Mouse (Mus musculus) neural tube, embryonic 15.5 days (tissue): ENCODE results near the gene Slc51b. TPM values are rescaled to one million over a fixed set of nuclear protein-coding genes. Genes with fewer than 3 reads are reported as not detected.

Experiments
- ATAC-seq: fragments of 200-750 bp; cut with Nextera tagmentation; 2 replicates; pipeline ENCODE4 v1.8.0; 2017; ENCODE audit warnings: mild to moderate bottlenecking, moderate TSS enrichment, moderate library complexity; ENCODE audit not compliant: low FRiP score
- H3K27ac ChIP-seq: fragments of 300-500 bp; sonication (generic); replicated peaks from 2 replicates; pipeline ENCODE4 v1.5.1; 2015; ENCODE audit warnings: mild to moderate bottlenecking, inconsistent platforms
- H3K27me3 ChIP-seq: fragments of 300-500 bp; sonication (generic); replicated peaks from 2 replicates; pipeline ENCODE4 v1.6.1; 2015; ENCODE audit warnings: inconsistent platforms
- H3K36me3 ChIP-seq: fragments of 300-500 bp; sonication (generic); 2 replicates; pipeline ENCODE4 v1.6.1; 2015; ENCODE audit warnings: inconsistent platforms
- H3K4me1 ChIP-seq: fragments of 300-500 bp; sonication (generic); 2 replicates; pipeline ENCODE4 v1.6.1; 2015; ENCODE audit warnings: inconsistent platforms
- H3K4me2 ChIP-seq: fragments of 300-500 bp; sonication (generic); 2 replicates; pipeline ENCODE4 v1.6.1; 2015; ENCODE audit warnings: inconsistent platforms, mild to moderate bottlenecking, moderate library complexity
- H3K4me3 ChIP-seq: fragments of 300-500 bp; sonication (generic); replicated peaks from 2 replicates; pipeline ENCODE4 v1.5.1; 2015; ENCODE audit warnings: mild to moderate bottlenecking, inconsistent platforms
- H3K9ac ChIP-seq: fragments of 300-500 bp; sonication (generic); replicated peaks from 2 replicates; pipeline ENCODE4 v1.6.1; 2015; ENCODE audit warnings: mild to moderate bottlenecking, inconsistent platforms
- H3K9me3 ChIP-seq: fragments of 300-500 bp; sonication (generic); replicated peaks from 2 replicates; pipeline ENCODE4 v1.6.1; 2016; ENCODE audit warnings: inconsistent platforms
- WGBS: fragments of 180-500 bp; shearing (Covaris S2); methylation state at CpG from one replicate; pipeline ENCODE4 v1.1.7; 2015; ENCODE audit warnings: mixed read lengths; 5-methylcytosine and 5-hydroxymethylcytosine counted together
- polyA plus RNA-seq: library from polyadenylated mRNA; unstranded; fragments of >200 nt; fragmentation: Nextera tagmentation; extraction: Ambion mirVana; gene quantifications from 2 replicates; pipeline ENCODE4 v1.2.1, GENCODE M21; 2015

Gene Slc51b
- polyA plus RNA-seq, 1 experiment from 2014 or later = not detected

- peaks cover 27% of the 10 kb centered on the region for H3K27me3 ChIP-seq
- no peak overlapping the region for H3K4me3 ChIP-seq
- WGBS = 16% methylated on average over 8 of the region's 8 CpGs
- ATAC-seq = no peak
- no peak overlapping the region for H3K9ac ChIP-seq
- H3K27ac ChIP-seq = no peak overlapping the region
- H3K4me2 ChIP-seq = no peak overlapping the region
- peaks cover 17% of the 10 kb centered on the region for H3K4me1 ChIP-seq
- H3K9me3 ChIP-seq = no peaks in the 10 kb centered on the region
- no peaks in the 10 kb centered on the region for H3K36me3 ChIP-seq
Measured at GRCm38 (mm10) chr9:65386373-65387140, 36.2 kb downstream of the Slc51b start.

- Histone ChIP-seq H3K4me2 (no peak overlapping the region), H3K4me1 (peaks cover 8% of the 10 kb centered on the region; the same call in 1 of the 2 replicates), H3K36me3 (no peaks in the 10 kb centered on the region), H3K9me3 (no peaks in the 10 kb centered on the region), H3K27me3 (peaks cover 4% of the 10 kb centered on the region), H3K27ac (no peak overlapping the region), H3K9ac (no peak overlapping the region), H3K4me3 (no peak overlapping the region)
- 41% methylated on average over 3 of the region's 3 CpGs for WGBS
- no peak for ATAC-seq
Measured at GRCm38 (mm10) chr9:65384276-65384675, 38.5 kb downstream of the Slc51b start.

- no peak overlapping the region for H3K27ac ChIP-seq
- 70% methylated on average over 3 of the region's 3 CpGs for WGBS
Measured at GRCm38 (mm10) chr9:65382751-65383097, 40.0 kb downstream of the Slc51b start.

GRCm38 (mm10) chr9:65382031-65382750, 40.6 kb downstream of the Slc51b start:
- 80% methylated on average over 6 of the region's 6 CpGs for WGBS
- Histone ChIP-seq H3K9me3 (no peaks in the 10 kb centered on the region), H3K27me3 (no peaks in the 10 kb centered on the region), H3K27ac (no peak overlapping the region), H3K9ac (no peak overlapping the region), H3K36me3 (0 out of 2 replicates have a peak, but pooled peaks cover 3% of the 10 kb centered on the region), H3K4me3 (no peak overlapping the region), H3K4me2 (no peak overlapping the region), H3K4me1 (peaks cover 8% of the 10 kb centered on the region; the same call in 1 of the 2 replicates)
- no peak for ATAC-seq

More at GRCm38 (mm10) chr9:65382751-65383097, 40.0 kb downstream of the Slc51b start:
- H3K4me2 ChIP-seq = no peak overlapping the region
- H3K9ac ChIP-seq = no peak overlapping the region
- H3K9me3 ChIP-seq = no peaks in the 10 kb centered on the region
- no peak overlapping the region for H3K4me3 ChIP-seq
- H3K4me1 ChIP-seq = peaks cover 8% of the 10 kb centered on the region; the same call in 1 of the 2 replicates
- H3K27me3 ChIP-seq = no peaks in the 10 kb centered on the region
- H3K36me3 ChIP-seq = no peaks in the 10 kb centered on the region
- no peak for ATAC-seq

- no peak overlapping the region for H3K27ac ChIP-seq
- no peaks in the 10 kb centered on the region for H3K9me3 ChIP-seq
- H3K27me3 ChIP-seq = no peaks in the 10 kb centered on the region
- 0 out of 2 replicates have a peak, but pooled peaks cover 4% of the 10 kb centered on the region for H3K4me1 ChIP-seq
- no peak overlapping the region for H3K4me3 ChIP-seq
- 86% methylated on average over 4 of the region's 4 CpGs for WGBS
- H3K4me2 ChIP-seq = no peak overlapping the region
- H3K9ac ChIP-seq = no peak overlapping the region
- 0 out of 2 replicates have a peak, but pooled peaks cover 6% of the 10 kb centered on the region for H3K36me3 ChIP-seq
- ATAC-seq = no peak
Measured at GRCm38 (mm10) chr9:65381017-65381590, 41.7 kb downstream of the Slc51b start.

- Histone ChIP-seq H3K4me3 (no peak overlapping the region), H3K9me3 (no peaks in the 10 kb centered on the region), H3K4me2 (no peak overlapping the region), H3K27me3 (no peaks in the 10 kb centered on the region), H3K36me3 (peaks cover 20% of the 10 kb centered on the region), H3K27ac (no peak overlapping the region), H3K9ac (no peak overlapping the region), H3K4me1 (no peaks in the 10 kb centered on the region)
- 74% methylated on average over 9 of the region's 9 CpGs for WGBS
- ATAC-seq = no peak
Measured at GRCm38 (mm10) chr9:65375163-65375934, 47.4 kb downstream of the Slc51b start.

- H3K9me3 ChIP-seq = no peaks in the 10 kb centered on the region
- ATAC-seq = no peak
- no peaks in the 10 kb centered on the region for H3K27me3 ChIP-seq
- H3K4me3 ChIP-seq = no peak overlapping the region
- no peaks in the 10 kb centered on the region for H3K4me1 ChIP-seq
- 90% methylated on average over 5 of the region's 5 CpGs for WGBS
- H3K4me2 ChIP-seq = no peak overlapping the region
- H3K9ac ChIP-seq = no peak overlapping the region
- no peak overlapping the region for H3K27ac ChIP-seq
- peaks cover 20% of the 10 kb centered on the region for H3K36me3 ChIP-seq
Measured at GRCm38 (mm10) chr9:65374468-65375162, 48.1 kb downstream of the Slc51b start.

GRCm38 (mm10) chr9:65372449-65372848, 50.3 kb downstream of the Slc51b start:
- Histone ChIP-seq H3K4me3 (no peak overlapping the region), H3K36me3 (peaks cover 25% of the 10 kb centered on the region), H3K4me2 (no peak overlapping the region), H3K4me1 (no peaks in the 10 kb centered on the region), H3K27me3 (no peaks in the 10 kb centered on the region), H3K27ac (no peak overlapping the region), H3K9me3 (no peaks in the 10 kb centered on the region), H3K9ac (no peak overlapping the region)
- ATAC-seq = no peak
- WGBS = 73% methylated on average over 4 of the region's 4 CpGs

GRCm38 (mm10) chr9:65371756-65372155, 51.0 kb downstream of the Slc51b start:
- Histone ChIP-seq H3K4me2 (no peak overlapping the region), H3K36me3 (peaks cover 22% of the 10 kb centered on the region), H3K4me3 (no peak overlapping the region), H3K9me3 (no peaks in the 10 kb centered on the region), H3K4me1 (no peaks in the 10 kb centered on the region), H3K27me3 (no peaks in the 10 kb centered on the region), H3K27ac (no peak overlapping the region), H3K9ac (no peak overlapping the region)
- ATAC-seq = no peak
- 83% methylated on average over 24 of the region's 24 CpGs for WGBS

GRCm38 (mm10) chr9:65365721-65366120, 57.0 kb downstream of the Slc51b start:
- Histone ChIP-seq H3K4me2 (no peak overlapping the region), H3K36me3 (peaks cover 45% of the 10 kb centered on the region), H3K27me3 (no peaks in the 10 kb centered on the region), H3K9me3 (no peaks in the 10 kb centered on the region), H3K9ac (no peak overlapping the region), H3K27ac (no peak overlapping the region), H3K4me3 (no peak overlapping the region), H3K4me1 (no peaks in the 10 kb centered on the region)
- WGBS = 91% methylated on average over 7 of the region's 7 CpGs
- ATAC-seq = no peak

- H3K36me3 ChIP-seq = peaks cover 57% of the 10 kb centered on the region
- WGBS = 65% methylated on average over 9 of the region's 9 CpGs
- H3K27me3 ChIP-seq = no peaks in the 10 kb centered on the region
- no peak overlapping the region for H3K4me3 ChIP-seq
- ATAC-seq = no peak
- no peak overlapping the region for H3K9ac ChIP-seq
- no peaks in the 10 kb centered on the region for H3K4me1 ChIP-seq
- no peak overlapping the region for H3K27ac ChIP-seq
- H3K4me2 ChIP-seq = no peak overlapping the region
- no peaks in the 10 kb centered on the region for H3K9me3 ChIP-seq
Measured at GRCm38 (mm10) chr9:65363684-65364083, 59.1 kb downstream of the Slc51b start.
